Mouse (Mus musculus): ENCODE measurements at regions not wholly inside any gene's neighbourhood (a gene's known extent, or its start where the extent isn't known, plus 50 kb on each side); places are given as distances from the start of the nearest gene placed in this dataset.

- H3K4me1 ChIP-seq (ENCODE audit: control insufficient read depth in 1 of 2, insufficient read depth in 2 of 2), result peaks cover 0 to 3% of the 10 kb centered on the region in 2 experiments; a peak in 1 of 4 replicates
- H3K4me2 ChIP-seq (ENCODE audit: insufficient read depth, low read depth, poor library complexity, severe bottlenecking), result no peak overlapping the region
- H3K36me3 ChIP-seq (replicated peaks in 1 of 2; ENCODE audit: control insufficient read depth in 1 of 2, insufficient read depth in 1 of 2, low read length in 1 of 2), result no peaks in the 10 kb centered on the region
- H3K4me3 ChIP-seq (replicated peaks in 1 of 3; ENCODE audit: low read depth in 2 of 3, low read length in 2 of 3, poor library complexity in 1 of 3), result no peak overlapping the region
- in situ Hi-C loops (cut with MboI; ENCODE audit: low pct_ligation_motif_present, low pct_unique_long_range_greater_than_20kb, low sequenced_read_pairs) (no loop called here), dilution Hi-C loops (cut with MboI; ENCODE audit: extremely low pct_ligation_motif_present, extremely low pct_unique_long_range_greater_than_20kb, low sequenced_read_pairs) (no loop called here)
- no peak for TF ChIP-seq HCFC1 (IDR thresholded peaks at IDR 0.05; ENCODE audit: low read depth, low read length)
- peak; percentile 93 for TF ChIP-seq RAD21 (IDR thresholded peaks at IDR 0.05; ENCODE audit: low read depth, low read length)
- TF ChIP-seq CTCF (conservative IDR thresholded peaks at IDR 0.05 in 1 of 2, IDR thresholded peaks at IDR 0.05 in 1 of 2; ENCODE audit: low read depth in 2 of 2, low read length in 2 of 2), result peak; percentile 81 to 97
- peak; percentile 73 for TF ChIP-seq SMC3 (IDR thresholded peaks at IDR 0.05; ENCODE audit: low read depth, low read length)
- TF ChIP-seq CHD1 (IDR thresholded peaks at IDR 0.05; ENCODE audit: low read depth, low read length), result no peak
- TF ChIP-seq IRF4 (IDR thresholded peaks at IDR 0.05; ENCODE audit: low read depth, low read length), result no peak
- DNase-seq (ENCODE audit: extremely low read depth), result peak; percentile 68
- H3K9ac ChIP-seq (ENCODE audit: insufficient read depth, low read depth), result no peak overlapping the region
- no peaks in the 10 kb centered on the region for H3K27me3 ChIP-seq (replicated peaks)
- H3K27ac ChIP-seq (ENCODE audit: insufficient read depth, low read depth), result no peak overlapping the region
- H3K79me2 ChIP-seq (replicated peaks; ENCODE audit: control insufficient read depth, extremely low read depth, insufficient read depth, poor library complexity, severe bottlenecking), result no peaks in the 10 kb centered on the region
- H3K9me3 ChIP-seq (replicated peaks; ENCODE audit: low read length), result no peaks in the 10 kb centered on the region
These were observed 402.7 kb upstream of the Vrk2 start for GRCm38 (mm10) chr11:26996292-26997099.

GRCm38 (mm10) chr11:26981216-26981615, 387.4 kb upstream of the Vrk2 start:
- Histone ChIP-seq H3K27me3 (replicated peaks) (no peaks in the 10 kb centered on the region), H3K4me3 (replicated peaks in 1 of 3; ENCODE audit: low read depth in 2 of 3, low read length in 2 of 3, poor library complexity in 1 of 3) (no peak overlapping the region), H3K9me3 (replicated peaks; ENCODE audit: low read length) (no peaks in the 10 kb centered on the region), H3K36me3 (replicated peaks in 1 of 2; ENCODE audit: control insufficient read depth in 1 of 2, insufficient read depth in 1 of 2, low read length in 1 of 2) (no peaks in the 10 kb centered on the region), H3K4me1 (ENCODE audit: control insufficient read depth in 1 of 2, insufficient read depth in 2 of 2) (no peaks in the 10 kb centered on the region), H3K79me2 (replicated peaks; ENCODE audit: control insufficient read depth, extremely low read depth, insufficient read depth, poor library complexity, severe bottlenecking) (no peaks in the 10 kb centered on the region), H3K4me2 (ENCODE audit: insufficient read depth, low read depth, poor library complexity, severe bottlenecking) (no peak overlapping the region), H3K9ac (ENCODE audit: insufficient read depth, low read depth) (no peak overlapping the region), H3K27ac (ENCODE audit: insufficient read depth, low read depth) (no peak overlapping the region)
- in situ Hi-C loops (cut with MboI; ENCODE audit: low pct_ligation_motif_present, low pct_unique_long_range_greater_than_20kb, low sequenced_read_pairs), result no loop called here
- DNase-seq (ENCODE audit: extremely low read depth), result no peak
- dilution Hi-C loops (cut with MboI; ENCODE audit: extremely low pct_ligation_motif_present, extremely low pct_unique_long_range_greater_than_20kb, low sequenced_read_pairs), result no loop called here
- TF ChIP-seq PAX5 (IDR thresholded peaks at IDR 0.05; ENCODE audit: low read length) (no peak), SMC3 (IDR thresholded peaks at IDR 0.05; ENCODE audit: low read depth, low read length) (no peak)

GRCm38 (mm10) chr11:26972533-26973081, 378.8 kb upstream of the Vrk2 start:
- TF ChIP-seq SMC3 (IDR thresholded peaks at IDR 0.05; ENCODE audit: low read depth, low read length) (no peak), CTCF (conservative IDR thresholded peaks at IDR 0.05 in 1 of 2, IDR thresholded peaks at IDR 0.05 in 1 of 2; ENCODE audit: low read depth in 2 of 2, low read length in 2 of 2) (no peak), CHD2 (IDR thresholded peaks at IDR 0.05; ENCODE audit: low read length) (no peak), JUND (conservative IDR thresholded peaks at IDR 0.05; ENCODE audit: low read depth, low read length) (no peak), TBP (conservative IDR thresholded peaks at IDR 0.05; ENCODE audit: low read depth, low read length) (no peak), RCOR1 (conservative IDR thresholded peaks at IDR 0.05; ENCODE audit: low read depth, low read length) (no peak), USF1 (IDR thresholded peaks at IDR 0.05; ENCODE audit: low read depth, low read length) (no peak), GABPA (IDR thresholded peaks at IDR 0.05; ENCODE audit: insufficient replicate concordance, low read depth, low read length) (no peak), SIN3A (IDR thresholded peaks at IDR 0.05; ENCODE audit: low read length) (no peak), EP300 (IDR thresholded peaks at IDR 0.05; ENCODE audit: low read length) (no peak), TCF12 (IDR thresholded peaks at IDR 0.05; ENCODE audit: low read depth, low read length) (no peak), ETS1 (conservative IDR thresholded peaks at IDR 0.05; ENCODE audit: low read depth, low read length) (no peak)
- H3K27me3 ChIP-seq (replicated peaks), result no peaks in the 10 kb centered on the region
- in situ Hi-C loops (cut with MboI; ENCODE audit: low pct_ligation_motif_present, low pct_unique_long_range_greater_than_20kb, low sequenced_read_pairs), result loop anchor here (25.0 kb wide), 1 partner anchor 760 kb away; the partner anchor contains the start of gene 5730522E02Rik
- no peak overlapping the region for H3K4me3 ChIP-seq (replicated peaks in 1 of 3; ENCODE audit: low read depth in 2 of 3, low read length in 2 of 3, poor library complexity in 1 of 3)
- dilution Hi-C loops (cut with MboI; ENCODE audit: extremely low pct_ligation_motif_present, extremely low pct_unique_long_range_greater_than_20kb, low sequenced_read_pairs), result no loop called here
- no peaks in the 10 kb centered on the region for H3K36me3 ChIP-seq (replicated peaks in 1 of 2; ENCODE audit: control insufficient read depth in 1 of 2, insufficient read depth in 1 of 2, low read length in 1 of 2)
- DNase-seq (ENCODE audit: extremely low read depth), result no peak
- no peaks in the 10 kb centered on the region for H3K4me1 ChIP-seq (ENCODE audit: control insufficient read depth in 1 of 2, insufficient read depth in 2 of 2)
- H3K79me2 ChIP-seq (replicated peaks; ENCODE audit: control insufficient read depth, extremely low read depth, insufficient read depth, poor library complexity, severe bottlenecking), result no peaks in the 10 kb centered on the region
- no peak overlapping the region for H3K4me2 ChIP-seq (ENCODE audit: insufficient read depth, low read depth, poor library complexity, severe bottlenecking)
- no peak overlapping the region for H3K27ac ChIP-seq (ENCODE audit: insufficient read depth, low read depth)
- H3K9me3 ChIP-seq (replicated peaks; ENCODE audit: low read length), result no peaks in the 10 kb centered on the region
- H3K9ac ChIP-seq (ENCODE audit: insufficient read depth, low read depth), result no peak overlapping the region

All from CH12.LX (cell line).